Mouse (Mus musculus): ENCODE results near the gene Vapb. TPM values are rescaled to one million over a fixed set of nuclear protein-coding genes. Genes with fewer than 3 reads are reported as not detected.

Gene Vapb
- total and polyA plus RNA-seq, 3 experiments: 13.3 to 128 (median 113) TPM

DNA sequence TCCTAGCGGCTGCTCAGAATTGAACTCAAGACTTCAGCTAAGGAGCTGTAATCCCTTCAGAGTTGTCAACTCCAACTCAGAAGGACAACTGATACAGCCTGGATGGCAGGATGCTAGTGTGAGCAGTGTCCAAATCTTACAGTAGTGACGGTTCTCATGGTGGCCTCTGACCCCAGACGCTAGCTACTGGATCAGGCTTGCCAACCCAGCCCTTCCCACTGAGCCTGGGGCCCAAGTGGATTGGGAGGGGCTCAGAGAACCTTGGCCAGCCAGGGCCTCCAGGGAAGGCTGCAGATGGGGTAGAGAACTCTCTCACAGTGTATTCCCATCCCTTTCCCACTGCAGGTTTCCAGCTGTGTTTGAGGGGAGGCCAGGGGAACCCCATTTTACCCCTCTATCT lies 65.6 kb downstream of the Vapb start:
- DNase-seq: peak; percentile 22 to 23
- intact Hi-C loops (cut with DNase I): no loop called here
- Histone ChIP-seq H3K27me3 (ENCODE audit: control insufficient read depth, insufficient read depth, low read length) (no peaks in the 10 kb centered on the region), H3K4me3 (no peak overlapping the region), H3K79me2 (replicated peaks; ENCODE audit: control insufficient read depth, insufficient read depth, low read length) (no peaks in the 10 kb centered on the region), H3K27ac (no peak overlapping the region), H3K4me1 (ENCODE audit: control insufficient read depth, insufficient read depth, low read length) (peaks cover 1% of the 10 kb centered on the region; the same call in 1 of the 2 replicates), H3K9ac (ENCODE audit: low read depth, low read length) (no peak overlapping the region), H3K36me3 (ENCODE audit: control insufficient read depth, insufficient read depth, low read length) (no peaks in the 10 kb centered on the region)
- 66% methylated on average over 3 of the region's 3 CpGs for WGBS
- TF ChIP-seq EP300 (IDR thresholded peaks at IDR 0.05; ENCODE audit: insufficient read depth, low read depth, low read length) (no peak), CTCF (IDR thresholded peaks at IDR 0.05) (no peak), POLR2A (IDR thresholded peaks at IDR 0.05; ENCODE audit: insufficient read depth, low read depth, low read length) (no peak)

DNA sequence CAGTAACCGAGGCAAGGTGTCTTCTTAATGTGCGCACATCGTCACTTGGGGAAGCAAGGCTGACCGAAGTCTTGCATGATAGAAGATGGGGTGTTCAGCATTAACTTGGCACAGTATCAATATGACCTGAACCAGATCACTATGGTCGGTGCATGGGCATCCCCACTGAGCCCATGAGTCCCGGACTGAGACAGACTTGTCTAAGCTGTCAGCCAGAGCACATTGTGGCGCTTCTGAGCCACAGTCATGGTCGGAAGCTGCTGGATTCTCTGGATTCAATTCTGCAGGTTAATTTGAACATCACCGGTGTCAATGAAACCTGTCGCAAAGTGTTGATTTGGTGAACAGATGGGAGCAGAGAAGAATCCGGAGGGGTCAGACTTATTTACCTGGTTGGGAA lies 66.5 kb downstream of the Vapb start:
- intact Hi-C loops (cut with DNase I): no loop called here
- Histone ChIP-seq H3K4me3 (no peak overlapping the region), H3K27ac (no peak overlapping the region), H3K79me2 (replicated peaks; ENCODE audit: control insufficient read depth, insufficient read depth, low read length) (no peaks in the 10 kb centered on the region), H3K27me3 (ENCODE audit: control insufficient read depth, insufficient read depth, low read length) (no peaks in the 10 kb centered on the region), H3K9ac (ENCODE audit: low read depth, low read length) (no peak overlapping the region), H3K36me3 (ENCODE audit: control insufficient read depth, insufficient read depth, low read length) (no peaks in the 10 kb centered on the region), H3K4me1 (ENCODE audit: control insufficient read depth, insufficient read depth, low read length) (peaks cover 1% of the 10 kb centered on the region; the same call in 1 of the 2 replicates)
- 97% methylated on average over 11 of the region's 11 CpGs for WGBS
- no peak for TF ChIP-seq POLR2A (IDR thresholded peaks at IDR 0.05; ENCODE audit: insufficient read depth, low read depth, low read length)
- no peak for TF ChIP-seq CTCF (IDR thresholded peaks at IDR 0.05)
- TF ChIP-seq EP300 (IDR thresholded peaks at IDR 0.05; ENCODE audit: insufficient read depth, low read depth, low read length): no peak
- DNase-seq: no peak

DNA sequence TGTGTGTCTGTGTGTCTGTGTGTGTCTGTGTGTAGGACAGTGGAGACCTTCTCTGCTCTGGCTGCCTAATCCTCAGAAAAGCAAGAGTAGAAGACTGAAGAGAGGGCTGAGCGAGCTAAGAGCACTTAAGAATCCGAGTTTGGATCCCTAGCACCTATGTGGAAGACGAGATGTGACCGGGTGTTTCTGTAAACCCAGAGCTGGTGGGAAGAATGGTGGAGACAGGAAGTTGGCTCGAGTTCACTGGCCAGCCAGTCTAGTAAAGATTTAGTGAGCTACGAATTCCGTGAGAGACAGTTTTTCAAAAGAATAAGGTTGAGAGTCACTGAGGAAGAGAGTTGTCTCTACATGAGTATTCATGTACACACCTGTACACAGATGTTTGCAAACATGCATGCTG lies 69.3 kb downstream of the Vapb start:
- no peak for DNase-seq
- 36% methylated on average over 7 of the region's 7 CpGs for WGBS
- TF ChIP-seq CTCF (IDR thresholded peaks at IDR 0.05) (no peak), EP300 (IDR thresholded peaks at IDR 0.05; ENCODE audit: insufficient read depth, low read depth, low read length) (no peak), POLR2A (IDR thresholded peaks at IDR 0.05; ENCODE audit: insufficient read depth, low read depth, low read length) (no peak)
- Histone ChIP-seq H3K4me1 (ENCODE audit: control insufficient read depth, insufficient read depth, low read length) (peaks cover 2% of the 10 kb centered on the region), H3K36me3 (ENCODE audit: control insufficient read depth, insufficient read depth, low read length) (no peaks in the 10 kb centered on the region), H3K27ac (no peak overlapping the region), H3K4me3 (no peak overlapping the region), H3K79me2 (replicated peaks; ENCODE audit: control insufficient read depth, insufficient read depth, low read length) (no peaks in the 10 kb centered on the region), H3K27me3 (ENCODE audit: control insufficient read depth, insufficient read depth, low read length) (no peaks in the 10 kb centered on the region), H3K9ac (ENCODE audit: low read depth, low read length) (no peak overlapping the region)
- intact Hi-C loops (cut with DNase I): no loop called here

DNA sequence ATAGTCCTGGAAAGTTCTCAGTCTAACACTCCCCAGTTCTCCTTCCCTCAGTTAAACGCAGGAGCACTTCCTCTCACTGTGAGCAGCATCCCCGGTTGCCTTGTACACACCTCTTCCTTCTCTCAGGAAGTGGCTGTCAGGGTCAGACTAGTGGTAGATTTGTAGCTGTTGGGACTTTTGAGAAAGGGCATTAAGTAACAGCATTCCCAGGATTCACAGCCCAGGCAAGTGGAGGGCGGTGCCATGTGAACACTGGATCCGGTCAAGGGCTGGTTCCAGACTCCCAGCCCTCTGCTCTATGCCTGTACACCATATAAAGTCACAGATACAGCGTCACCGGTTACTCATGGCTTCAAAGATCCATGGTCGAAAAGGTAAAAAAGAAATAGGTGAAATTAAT lies 71.6 kb downstream of the Vapb start:
- Histone ChIP-seq H3K36me3 (ENCODE audit: control insufficient read depth, insufficient read depth, low read length) (no peaks in the 10 kb centered on the region), H3K79me2 (replicated peaks; ENCODE audit: control insufficient read depth, insufficient read depth, low read length) (no peaks in the 10 kb centered on the region), H3K27ac (no peak overlapping the region), H3K9ac (ENCODE audit: low read depth, low read length) (no peak overlapping the region), H3K4me3 (no peak overlapping the region), H3K4me1 (ENCODE audit: control insufficient read depth, insufficient read depth, low read length) (peaks cover 1% of the 10 kb centered on the region; the same call in 1 of the 2 replicates), H3K27me3 (ENCODE audit: control insufficient read depth, insufficient read depth, low read length) (no peaks in the 10 kb centered on the region)
- 74% methylated on average over 7 of the region's 7 CpGs for WGBS
- intact Hi-C loops (cut with DNase I): no loop called here
- DNase-seq: no peak
- TF ChIP-seq CTCF (IDR thresholded peaks at IDR 0.05): no peak
- no peak for TF ChIP-seq EP300 (IDR thresholded peaks at IDR 0.05; ENCODE audit: insufficient read depth, low read depth, low read length)
- no peak for TF ChIP-seq POLR2A (IDR thresholded peaks at IDR 0.05; ENCODE audit: insufficient read depth, low read depth, low read length)

DNA sequence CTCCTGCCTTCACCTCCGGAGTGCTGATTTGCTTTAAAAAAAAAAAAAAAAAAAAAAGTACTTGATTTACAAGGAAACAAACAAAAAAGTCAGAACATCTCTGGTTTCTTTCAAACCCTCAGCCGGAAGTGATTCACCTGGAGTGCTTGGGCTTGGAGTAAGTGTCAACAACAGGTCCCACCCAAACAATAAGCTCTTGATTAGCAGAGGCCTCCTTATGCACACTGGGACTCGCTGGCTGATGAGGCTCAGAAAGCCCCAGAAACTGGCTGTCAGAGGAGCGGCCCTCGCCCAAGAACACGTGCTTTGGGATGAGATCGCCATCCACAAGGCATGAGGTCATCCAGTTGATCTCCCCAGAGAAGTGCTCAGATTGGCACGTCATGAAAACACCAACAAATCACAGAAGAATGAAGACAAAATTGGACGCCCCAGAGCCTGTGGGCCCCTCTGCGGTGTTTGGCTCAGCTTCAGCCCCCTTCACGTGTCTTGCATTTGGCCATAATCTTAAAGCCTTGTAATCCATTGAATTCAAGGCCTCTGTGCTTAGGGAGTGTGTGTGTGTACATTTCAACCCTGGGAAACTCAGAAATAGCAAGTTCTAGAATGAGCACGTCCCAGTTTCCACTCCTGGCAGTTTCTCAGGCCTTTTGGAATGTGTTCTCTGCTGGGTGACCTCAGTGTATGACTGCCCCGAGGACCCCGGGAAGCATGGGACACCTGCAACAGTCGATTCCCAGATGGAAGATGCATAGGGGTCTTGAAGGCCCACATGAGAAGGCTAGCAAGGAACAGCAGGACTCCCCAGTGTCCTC lies 72.9 kb downstream of the Vapb start:
- TF ChIP-seq EP300 (IDR thresholded peaks at IDR 0.05; ENCODE audit: insufficient read depth, low read depth, low read length) (no peak), CTCF (IDR thresholded peaks at IDR 0.05) (no peak), POLR2A (IDR thresholded peaks at IDR 0.05; ENCODE audit: insufficient read depth, low read depth, low read length) (no peak)
- Histone ChIP-seq H3K9ac (ENCODE audit: low read depth, low read length) (no peak overlapping the region), H3K36me3 (ENCODE audit: control insufficient read depth, insufficient read depth, low read length) (no peaks in the 10 kb centered on the region), H3K27ac (peak overlapping the region; percentile 31), H3K4me1 (ENCODE audit: control insufficient read depth, insufficient read depth, low read length) (peaks cover 1% of the 10 kb centered on the region; the same call in 1 of the 2 replicates), H3K4me3 (no peak overlapping the region), H3K79me2 (replicated peaks; ENCODE audit: control insufficient read depth, insufficient read depth, low read length) (no peaks in the 10 kb centered on the region), H3K27me3 (ENCODE audit: control insufficient read depth, insufficient read depth, low read length) (no peaks in the 10 kb centered on the region)
- intact Hi-C loops (cut with DNase I): no loop called here
- WGBS: 62% methylated on average over 15 of the region's 15 CpGs
- DNase-seq: peak; percentile 58 to 71

DNA sequence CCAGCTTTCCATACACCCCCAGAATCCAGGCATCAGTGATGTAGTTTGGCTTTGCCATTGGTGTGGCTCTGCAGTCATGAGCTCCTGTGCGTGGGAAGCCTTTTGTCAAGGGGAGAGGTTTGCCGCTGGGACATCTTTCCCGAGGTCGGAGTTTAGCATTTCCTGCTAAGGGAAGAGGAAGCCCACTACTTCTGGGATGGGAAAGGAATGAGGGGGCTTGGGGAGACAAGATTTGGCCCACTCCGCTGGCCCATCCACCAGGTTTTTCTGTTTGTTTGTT lies 73.5 kb downstream of the Vapb start:
- no peak overlapping the region for H3K9ac ChIP-seq (ENCODE audit: low read depth, low read length)
- TF ChIP-seq EP300 (IDR thresholded peaks at IDR 0.05; ENCODE audit: insufficient read depth, low read depth, low read length): no peak
- no peak for TF ChIP-seq POLR2A (IDR thresholded peaks at IDR 0.05; ENCODE audit: insufficient read depth, low read depth, low read length)
- no peak for TF ChIP-seq CTCF (IDR thresholded peaks at IDR 0.05)
- no peak overlapping the region for H3K4me3 ChIP-seq
- WGBS: 68% methylated on average over 5 of the region's 5 CpGs
- no peaks in the 10 kb centered on the region for H3K36me3 ChIP-seq (ENCODE audit: control insufficient read depth, insufficient read depth, low read length)
- H3K79me2 ChIP-seq (replicated peaks; ENCODE audit: control insufficient read depth, insufficient read depth, low read length): no peaks in the 10 kb centered on the region
- H3K4me1 ChIP-seq (ENCODE audit: control insufficient read depth, insufficient read depth, low read length): peaks cover 1% of the 10 kb centered on the region; the same call in 1 of the 2 replicates
- H3K27me3 ChIP-seq (ENCODE audit: control insufficient read depth, insufficient read depth, low read length): no peaks in the 10 kb centered on the region
- intact Hi-C loops (cut with DNase I): no loop called here
- H3K27ac ChIP-seq: peak overlapping the region; percentile 31; the same call in 1 of the 2 replicates
- no peak for DNase-seq
